ENCODE assay signal across 8 mouse cellular contexts in the genomic region with DNA sequence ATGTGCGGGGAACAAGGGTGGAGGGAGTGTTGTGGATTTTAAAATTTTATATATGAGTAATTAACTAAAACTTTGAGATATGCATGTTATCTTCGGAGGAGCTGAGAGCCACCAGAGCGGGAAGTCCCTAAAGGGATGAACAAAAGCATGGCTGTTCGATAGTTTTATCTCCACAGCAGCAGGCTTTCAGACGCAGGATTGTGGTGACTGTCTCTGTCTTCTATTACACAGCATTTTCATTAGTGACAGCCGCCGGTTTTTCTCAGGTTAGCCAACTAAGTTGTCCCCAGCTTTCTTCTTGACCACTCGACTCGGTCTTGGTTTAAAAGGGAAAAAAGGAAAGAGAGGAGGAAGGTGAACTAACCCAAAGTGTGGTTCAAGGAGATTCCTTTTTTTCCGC. TPM values are rescaled to one million over a fixed set of nuclear protein-coding genes. Genes with fewer than 3 reads are reported as not detected.
DNase-seq lines count a peak whose midpoint lies in the region; ATAC-seq and TF ChIP-seq lines count a peak whose summit lies in the region.

No protein-coding gene starts in this region.

- H3K27ac ChIP-seq in layer of hippocampus, adult 2 months = peak overlapping the region; percentile 91
- H3K27ac ChIP-seq in midbrain, postnatal 0 days (ENCODE audit: low read depth, low read length) = peak overlapping the region; percentile 70

- 7% methylated on average over 10 of the region's 10 CpGs for WGBS in midbrain, postnatal 0 days

- H3K27me3 ChIP-seq in midbrain, postnatal 0 days (ENCODE audit: insufficient read depth, low read length) = no peaks in the 10 kb centered on the region

- H3K9me3 ChIP-seq in midbrain, postnatal 0 days (ENCODE audit: low read length) = no peaks in the 10 kb centered on the region

- peak overlapping the region; percentile 58; the same call in 1 of the 2 replicates for H3K9ac ChIP-seq in midbrain, postnatal 0 days (replicated peaks; ENCODE audit: low read length, poor library complexity, severe bottlenecking)

- H3K4me3 ChIP-seq in layer of hippocampus, adult 2 months = peak overlapping the region; percentile 100
- peak overlapping the region; percentile 92 for H3K4me3 ChIP-seq in midbrain, postnatal 0 days (ENCODE audit: low read depth, low read length)

- H3K36me3 ChIP-seq in midbrain, postnatal 0 days (ENCODE audit: insufficient read depth, low read length) = no peaks in the 10 kb centered on the region

- no peak for TF ChIP-seq CTCF in layer of hippocampus, adult 2 months (conservative IDR thresholded peaks at IDR 0.05)
- no peak for TF ChIP-seq CTCF in midbrain, postnatal 0 days (IDR thresholded peaks at IDR 0.05)

- no peak for DNase-seq in layer of hippocampus, adult 2 months (ENCODE audit: low spot score in 2 of 2)
- no peak for DNase-seq in layer of hippocampus, adult 18-20 months (ENCODE audit: low spot score in 2 of 2)
- peak; percentile 70 for DNase-seq in c-Kit-positive CD71-positive TER-119-negative erythroid progenitor cells, embryonic 14.5 days (ENCODE audit: low read depth)
- peak; percentile 34 for DNase-seq in induced T-regulatory cell, adult 2 months (ENCODE audit: low read depth)
- DNase-seq in midbrain, postnatal 0 days (ENCODE audit: low spot score) = peak; percentile 27
- no peak for DNase-seq in adrenal gland, postnatal 25 days
- no peak for DNase-seq in adrenal gland, postnatal 10 days
- no peak for DNase-seq in adrenal gland, adult (ENCODE audit: inconsistent age in 2 of 2, low spot score in 1 of 2)

- peak overlapping the region; percentile 65 for H3K4me2 ChIP-seq in midbrain, postnatal 0 days (ENCODE audit: low read depth, low read length, poor library complexity, severe bottlenecking)

- no peak for ATAC-seq in midbrain, postnatal 0 days (ENCODE audit: low FRiP score)

- H3K4me1 ChIP-seq in midbrain, postnatal 0 days (ENCODE audit: insufficient read depth, low read length) = peaks cover 8% of the 10 kb centered on the region

RNA-seq across cellular contexts. Expression of gene Daam1, which starts 0.7 kb away (rescaled TPM):
- 10 to 100 TPM; 64.9 to 69.3 TPM for total RNA-seq in layer of hippocampus, adult 2 months (2021)
- 10 to 100 TPM; 58.1 to 63.0 TPM for total RNA-seq in layer of hippocampus, adult 18-20 months (2021)
- total RNA-seq in midbrain, postnatal 0 days (2014; rRNA removed) = 86.0 and 94.4 TPM in 2 replicates
- polyA plus RNA-seq in midbrain, postnatal 0 days (2015; fragmentation: Nextera tagmentation; extraction: Ambion mirVana) = 25.8 and 27.3 TPM in 2 replicates
- total RNA-seq in adrenal gland, postnatal 25 days (2021) = 20.4 and 22.3 TPM in 2 replicates
- total RNA-seq in adrenal gland, postnatal 10 days (2021) = 10 to 100 TPM; 21.8 to 26.7 TPM

Comparison
In these comparisons a context has a peak if more than half of its experiments do, and no peak if none do; other contexts are left out.
1. DNase-seq: peak in c-Kit-positive CD71-positive TER-119-negative erythroid progenitor cells, embryonic 14.5 days (single experiment), induced T-regulatory cell, adult 2 months (single experiment) and midbrain, postnatal 0 days (single experiment); none in layer of hippocampus, adult 2 months (0 of 2), layer of hippocampus, adult 18-20 months (0 of 2), adrenal gland, postnatal 25 days (single experiment), adrenal gland, postnatal 10 days (single experiment) and adrenal gland, adult (0 of 2).